Mouse (Mus musculus) bone marrow macrophage, adult 2 months (primary cell): Measurements from ENCODE around the gene Got1.

Source experiments
- CTCF ChIP-seq: IDR thresholded peaks from 2 replicates; pipeline ENCODE4 v1.5.1; 2012; ENCODE audit warnings: low read depth, mild to moderate bottlenecking, low read length, moderate library complexity
- POLR2A ChIP-seq: IDR thresholded peaks from 2 replicates; pipeline ENCODE4 v1.6.1; 2012; ENCODE audit warnings: mild to moderate bottlenecking, low read depth, low read length, borderline replicate concordance

- TF ChIP-seq CTCF, result no peak
- no peak for TF ChIP-seq POLR2A
These were observed 6.5 kb upstream of the Got1 start for GRCm38 (mm10) chr19:43530921-43531320.
